Mouse (Mus musculus): ENCODE results near the gene Wbp11. TPM values are rescaled to one million over a fixed set of nuclear protein-coding genes. Genes with fewer than 3 reads are reported as not detected.

Wbp11 gene
- polyA plus RNA-seq, 1 experiment from 2014 or later: 130 TPM

- 82% methylated on average over 2 of the region's 2 CpGs for WGBS
- no peak for ATAC-seq (ENCODE audit: insufficient number of reproducible peaks, insufficient read depth, low FRiP score, low TSS enrichment)
- H3K4me3 ChIP-seq: no peak overlapping the region
- no peak overlapping the region for H3K4me2 ChIP-seq (replicated peaks)
- no peak overlapping the region for H3K27ac ChIP-seq
- peaks cover 29% of the 10 kb centered on the region for H3K4me1 ChIP-seq
- H3K9ac ChIP-seq: no peak overlapping the region
- no peaks in the 10 kb centered on the region for H3K9me3 ChIP-seq
- no peaks in the 10 kb centered on the region for H3K27me3 ChIP-seq
- no peaks in the 10 kb centered on the region for H3K36me3 ChIP-seq
Measured at GRCm38 (mm10) chr6:136855183-136855582, 27.1 kb upstream of the Wbp11 start.

GRCm38 (mm10) chr6:136854361-136854781, 26.3 kb upstream of the Wbp11 start:
- H3K4me2 ChIP-seq (replicated peaks): no peak overlapping the region
- no peaks in the 10 kb centered on the region for H3K27me3 ChIP-seq
- no peak overlapping the region for H3K4me3 ChIP-seq
- no peaks in the 10 kb centered on the region for H3K9me3 ChIP-seq
- H3K27ac ChIP-seq: no peak overlapping the region
- no peak for ATAC-seq (ENCODE audit: insufficient number of reproducible peaks, insufficient read depth, low FRiP score, low TSS enrichment)
- H3K9ac ChIP-seq: no peak overlapping the region
- peaks cover 29% of the 10 kb centered on the region for H3K4me1 ChIP-seq
- H3K36me3 ChIP-seq: no peaks in the 10 kb centered on the region
- 83% methylated on average over 11 of the region's 11 CpGs for WGBS

GRCm38 (mm10) chr6:136852762-136853161, 24.7 kb upstream of the Wbp11 start:
- H3K9ac ChIP-seq: no peak overlapping the region
- peaks cover 22% of the 10 kb centered on the region for H3K4me1 ChIP-seq
- WGBS: 27% methylated on average over 3 of the region's 3 CpGs
- H3K4me2 ChIP-seq (replicated peaks): no peak overlapping the region
- H3K36me3 ChIP-seq: no peaks in the 10 kb centered on the region
- no peak for ATAC-seq (ENCODE audit: insufficient number of reproducible peaks, insufficient read depth, low FRiP score, low TSS enrichment)
- H3K9me3 ChIP-seq: no peaks in the 10 kb centered on the region
- no peak overlapping the region for H3K4me3 ChIP-seq
- H3K27ac ChIP-seq: peak overlapping the region; percentile 64
- H3K27me3 ChIP-seq: no peaks in the 10 kb centered on the region

- Histone ChIP-seq H3K9ac (no peak overlapping the region), H3K27ac (peak overlapping the region; percentile 64), H3K4me2 (replicated peaks) (no peak overlapping the region), H3K4me1 (peaks cover 18% of the 10 kb centered on the region), H3K9me3 (no peaks in the 10 kb centered on the region), H3K4me3 (no peak overlapping the region), H3K36me3 (no peaks in the 10 kb centered on the region), H3K27me3 (no peaks in the 10 kb centered on the region)
- no peak for ATAC-seq (ENCODE audit: insufficient number of reproducible peaks, insufficient read depth, low FRiP score, low TSS enrichment)
- WGBS: 69% methylated on average over 4 of the region's 4 CpGs
Measured at GRCm38 (mm10) chr6:136852348-136852747, 24.3 kb upstream of the Wbp11 start.

GRCm38 (mm10) chr6:136850267-136850666, 22.2 kb upstream of the Wbp11 start:
- 67% methylated on average over 6 of the region's 6 CpGs for WGBS
- no peak for ATAC-seq (ENCODE audit: insufficient number of reproducible peaks, insufficient read depth, low FRiP score, low TSS enrichment)
- no peak overlapping the region for H3K4me2 ChIP-seq (replicated peaks)

GRCm38 (mm10) chr6:136848971-136849370, 20.9 kb upstream of the Wbp11 start:
- no peak overlapping the region for H3K27ac ChIP-seq
- no peak for ATAC-seq (ENCODE audit: insufficient number of reproducible peaks, insufficient read depth, low FRiP score, low TSS enrichment)
- H3K9ac ChIP-seq: no peak overlapping the region
- no peaks in the 10 kb centered on the region for H3K9me3 ChIP-seq
- no peaks in the 10 kb centered on the region for H3K27me3 ChIP-seq
- no peak overlapping the region for H3K4me3 ChIP-seq
- H3K4me1 ChIP-seq: peaks cover 8% of the 10 kb centered on the region
- H3K36me3 ChIP-seq: no peaks in the 10 kb centered on the region
- 83% methylated on average over 5 of the region's 5 CpGs for WGBS
- no peak overlapping the region for H3K4me2 ChIP-seq (replicated peaks)

More at GRCm38 (mm10) chr6:136850267-136850666, 22.2 kb upstream of the Wbp11 start:
- H3K27ac ChIP-seq: no peak overlapping the region
- H3K4me3 ChIP-seq: no peak overlapping the region
- H3K4me1 ChIP-seq: peaks cover 8% of the 10 kb centered on the region
- no peaks in the 10 kb centered on the region for H3K27me3 ChIP-seq
- H3K9me3 ChIP-seq: no peaks in the 10 kb centered on the region
- H3K36me3 ChIP-seq: no peaks in the 10 kb centered on the region
- no peak overlapping the region for H3K9ac ChIP-seq

- no peak for ATAC-seq (ENCODE audit: insufficient number of reproducible peaks, insufficient read depth, low FRiP score, low TSS enrichment)
- WGBS: 89% methylated on average over 8 of the region's 8 CpGs
- no peaks in the 10 kb centered on the region for H3K36me3 ChIP-seq
- no peaks in the 10 kb centered on the region for H3K9me3 ChIP-seq
- H3K4me3 ChIP-seq: no peak overlapping the region
- H3K27me3 ChIP-seq: no peaks in the 10 kb centered on the region
- H3K9ac ChIP-seq: no peak overlapping the region
- H3K27ac ChIP-seq: no peak overlapping the region
- H3K4me2 ChIP-seq (replicated peaks): no peak overlapping the region
- peaks cover 8% of the 10 kb centered on the region for H3K4me1 ChIP-seq
Measured at GRCm38 (mm10) chr6:136848399-136848798, 20.4 kb upstream of the Wbp11 start.

GRCm38 (mm10) chr6:136847790-136848189, 19.8 kb upstream of the Wbp11 start:
- 39% methylated on average over 2 of the region's 2 CpGs for WGBS

GRCm38 (mm10) chr6:136847267-136847666, 19.2 kb upstream of the Wbp11 start:
- Histone ChIP-seq H3K9ac (no peak overlapping the region), H3K4me1 (no peaks in the 10 kb centered on the region), H3K4me3 (no peak overlapping the region), H3K36me3 (no peaks in the 10 kb centered on the region), H3K27ac (no peak overlapping the region), H3K27me3 (no peaks in the 10 kb centered on the region), H3K9me3 (no peaks in the 10 kb centered on the region), H3K4me2 (replicated peaks) (no peak overlapping the region)
- WGBS: 97% methylated on average over 3 of the region's 3 CpGs
- no peak for ATAC-seq (ENCODE audit: insufficient number of reproducible peaks, insufficient read depth, low FRiP score, low TSS enrichment)

More at GRCm38 (mm10) chr6:136847790-136848189, 19.8 kb upstream of the Wbp11 start:
- Histone ChIP-seq H3K27me3 (no peaks in the 10 kb centered on the region), H3K9me3 (no peaks in the 10 kb centered on the region), H3K4me2 (replicated peaks) (no peak overlapping the region), H3K9ac (no peak overlapping the region), H3K4me3 (no peak overlapping the region), H3K4me1 (peaks cover 4% of the 10 kb centered on the region), H3K36me3 (no peaks in the 10 kb centered on the region), H3K27ac (no peak overlapping the region)
- no peak for ATAC-seq (ENCODE audit: insufficient number of reproducible peaks, insufficient read depth, low FRiP score, low TSS enrichment)

GRCm38 (mm10) chr6:136845706-136846480, 17.9 kb upstream of the Wbp11 start:
- ATAC-seq (ENCODE audit: insufficient number of reproducible peaks, insufficient read depth, low FRiP score, low TSS enrichment): no peak
- Histone ChIP-seq H3K4me1 (no peaks in the 10 kb centered on the region), H3K4me3 (no peak overlapping the region), H3K9ac (no peak overlapping the region), H3K4me2 (replicated peaks) (no peak overlapping the region), H3K27ac (no peak overlapping the region), H3K9me3 (no peaks in the 10 kb centered on the region), H3K27me3 (no peaks in the 10 kb centered on the region), H3K36me3 (no peaks in the 10 kb centered on the region)
- WGBS: 60% methylated on average over 5 of the region's 5 CpGs

GRCm38 (mm10) chr6:136844903-136845302, 16.9 kb upstream of the Wbp11 start:
- H3K36me3 ChIP-seq: no peaks in the 10 kb centered on the region
- H3K9ac ChIP-seq: no peak overlapping the region
- ATAC-seq (ENCODE audit: insufficient number of reproducible peaks, insufficient read depth, low FRiP score, low TSS enrichment): no peak
- no peaks in the 10 kb centered on the region for H3K27me3 ChIP-seq
- WGBS: 37% methylated on average over 2 of the region's 2 CpGs
- no peak overlapping the region for H3K4me3 ChIP-seq
- H3K4me1 ChIP-seq: no peaks in the 10 kb centered on the region
- no peak overlapping the region for H3K4me2 ChIP-seq (replicated peaks)
- no peaks in the 10 kb centered on the region for H3K9me3 ChIP-seq
- no peak overlapping the region for H3K27ac ChIP-seq

GRCm38 (mm10) chr6:136837323-136837722, 9.3 kb upstream of the Wbp11 start:
- Histone ChIP-seq H3K9ac (no peak overlapping the region), H3K4me3 (no peak overlapping the region), H3K4me2 (replicated peaks) (no peak overlapping the region), H3K9me3 (no peaks in the 10 kb centered on the region), H3K27ac (no peak overlapping the region), H3K4me1 (no peaks in the 10 kb centered on the region), H3K27me3 (no peaks in the 10 kb centered on the region), H3K36me3 (no peaks in the 10 kb centered on the region)
- ATAC-seq (ENCODE audit: insufficient number of reproducible peaks, insufficient read depth, low FRiP score, low TSS enrichment): no peak
- WGBS: 77% methylated on average over 3 of the region's 3 CpGs

Measured in embryonic facial prominence, embryonic 12.5 days (tissue).